Mouse (Mus musculus) left cerebral cortex, postnatal 4 days (tissue): ENCODE measurements at regions not wholly inside any gene's neighbourhood (a gene's known extent, or its start where the extent isn't known, plus 50 kb on each side); places are given as distances from the start of the nearest gene placed in this dataset.

ENCODE experiments used
- DNase-seq: peaks from one replicate; pipeline ENCODE4 v3.0.0-alpha.2; 2022
- intact Hi-C: fragments of 180-260 bp; cut with DNase I; formaldehyde crosslinking; loops from one replicate; pipeline ENCODE4 v1.15.1; 2025

- intact Hi-C loops, result no loop called here
- no peak for DNase-seq
Observed at GRCm38 (mm10) chr9:25951144-25951543, 469.8 kb downstream of the Eepd1 start.

GRCm38 (mm10) chr9:25959082-25959481 lies 477.7 kb downstream of the Eepd1 start:
- peak; percentile 10 for DNase-seq
- intact Hi-C loops, result no loop called here

DNA sequence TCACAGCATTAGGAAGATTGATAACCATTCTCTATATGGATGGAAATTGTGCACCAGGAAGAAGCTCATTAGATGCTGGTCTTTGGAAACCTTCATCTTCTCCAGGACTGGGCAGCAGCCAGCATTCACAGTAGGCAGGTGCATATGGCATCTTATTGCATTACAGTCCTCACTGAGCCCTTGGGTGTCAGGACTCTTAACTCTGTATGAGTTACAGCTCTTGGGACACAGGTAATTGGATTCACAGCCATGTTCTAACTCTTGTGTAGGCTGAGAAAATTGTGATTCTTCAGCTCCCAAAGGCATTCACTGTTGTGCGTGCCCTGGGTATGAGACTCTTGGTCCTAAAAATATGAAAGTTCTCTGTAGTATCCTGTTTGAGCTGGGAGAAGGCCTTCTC lies 504.1 kb downstream of the Eepd1 start:
- intact Hi-C loops, result no loop called here

GRCm38 (mm10) chr9:25985920-25986319 lies 504.6 kb downstream of the Eepd1 start:
- no peak for DNase-seq
- intact Hi-C loops, result no loop called here

More for the DNA sequence above, 504.1 kb downstream of the Eepd1 start:
- no peak for DNase-seq

- peak; percentile 25 for DNase-seq
- intact Hi-C loops, result no loop called here
Observed at GRCm38 (mm10) chr9:26001821-26002220, 520.5 kb downstream of the Eepd1 start.
